Mouse (Mus musculus) fibroblast of lung, adult 2 months (primary cell): ENCODE results near the gene Stab2.

Experiments used
- DNase-seq: peaks from one replicate; pipeline ENCODE4 v3.0.0-alpha.2; 2011; ENCODE audit warnings: low read depth

Stab2 gene

GRCm38 (mm10) chr10:86890166-86890930 is 117.5 kb downstream of the Stab2 start:
- DNase-seq, result peak; percentile 26

DNA sequence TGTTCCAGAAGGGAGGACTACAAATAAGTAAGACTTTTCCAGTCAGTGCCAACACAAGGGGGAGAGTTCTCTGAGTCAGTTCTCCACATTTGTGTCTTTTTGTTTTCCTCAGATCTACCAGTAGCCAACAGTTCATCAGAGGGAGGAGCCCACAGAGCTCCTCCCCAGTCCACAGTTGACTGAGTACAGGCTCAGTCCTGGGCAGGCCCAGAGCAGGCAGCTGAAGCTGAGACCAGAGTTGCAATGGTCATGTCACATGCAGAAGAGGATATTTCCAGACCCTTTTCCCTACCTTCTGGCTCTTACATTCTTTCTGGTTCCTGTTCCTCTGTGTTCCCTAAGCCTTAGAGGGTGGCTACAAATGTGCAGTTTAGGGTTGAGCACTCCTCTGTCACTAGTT is 118.4 kb downstream of the Stab2 start:
- peak; percentile 33 for DNase-seq

DNA sequence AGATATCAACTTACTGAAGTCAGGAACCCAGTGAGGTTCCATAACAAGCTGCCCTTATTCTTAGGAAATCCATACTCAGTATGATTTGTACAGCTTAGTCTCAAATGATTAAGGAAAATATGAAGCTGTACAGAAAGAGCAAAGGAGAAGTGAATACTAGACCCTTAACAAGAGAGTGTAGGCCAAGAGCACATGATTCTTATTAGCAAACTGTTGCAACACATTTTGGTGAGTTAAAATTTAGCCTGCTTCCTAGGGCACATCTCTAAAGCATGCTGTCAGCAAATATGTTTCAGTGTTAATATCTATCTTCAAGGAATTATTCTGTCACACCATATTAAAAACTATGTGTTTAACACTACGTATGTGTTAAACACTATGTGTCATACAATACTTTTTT is 121.4 kb downstream of the Stab2 start:
- DNase-seq, result no peak

- DNase-seq, result no peak
Observed at GRCm38 (mm10) chr10:86881448-86881847, 126.4 kb downstream of the Stab2 start.

DNA sequence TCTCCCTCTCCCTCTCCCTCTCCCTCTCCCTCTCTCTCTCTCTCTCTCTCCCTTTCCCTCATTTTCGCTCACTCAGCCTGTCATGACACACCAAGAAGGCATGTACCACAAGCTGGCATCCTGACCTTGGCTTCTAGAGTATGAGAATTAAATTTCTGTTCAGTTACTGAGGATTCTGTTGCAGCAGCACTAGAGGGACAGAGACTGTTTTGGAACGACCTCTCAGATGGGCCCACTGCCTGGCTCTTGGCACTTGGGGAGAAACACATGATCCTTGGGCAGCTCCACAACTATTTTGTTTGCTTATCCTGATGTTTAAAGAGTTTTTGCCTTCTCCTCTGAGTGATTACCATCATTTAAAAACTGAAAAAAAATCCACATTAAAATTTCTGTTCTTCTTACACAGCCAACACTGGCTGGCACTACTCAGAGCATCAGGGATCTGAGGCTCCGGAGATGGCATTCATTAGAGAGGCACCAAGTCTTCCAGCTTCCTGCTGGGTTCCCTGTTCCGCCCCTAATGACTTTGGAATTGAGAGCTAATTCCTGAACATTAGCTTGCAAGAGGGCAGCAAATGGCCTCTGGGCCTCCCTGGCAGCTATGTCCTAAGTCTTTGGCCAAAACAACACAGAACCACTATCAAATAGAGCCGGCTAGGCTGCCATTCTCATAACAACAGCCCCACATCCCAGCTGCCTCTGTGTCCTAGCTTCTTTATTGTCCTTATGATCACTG is 127.6 kb downstream of the Stab2 start:
- peak; percentile 88 for DNase-seq

DNA sequence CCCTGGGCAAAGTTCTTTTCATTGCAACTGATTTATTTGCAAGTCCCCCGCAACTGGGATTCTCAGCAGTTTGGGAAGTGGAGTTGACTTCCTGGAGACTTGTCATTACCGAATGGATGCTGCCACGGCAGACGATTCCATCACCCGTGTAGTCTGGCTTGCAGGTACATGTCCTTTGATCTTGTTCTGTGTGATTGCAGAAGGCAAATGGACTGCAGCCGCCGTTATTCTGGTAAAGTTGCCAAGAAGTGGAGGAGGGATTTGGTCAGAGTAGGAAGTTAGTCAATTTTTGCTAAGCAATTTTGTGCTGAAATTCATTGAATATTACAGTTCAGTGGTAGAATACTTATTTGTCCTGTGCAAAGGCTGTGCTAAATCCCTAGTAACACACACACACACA is 129.1 kb downstream of the Stab2 start:
- DNase-seq, result peak; percentile 29

DNA sequence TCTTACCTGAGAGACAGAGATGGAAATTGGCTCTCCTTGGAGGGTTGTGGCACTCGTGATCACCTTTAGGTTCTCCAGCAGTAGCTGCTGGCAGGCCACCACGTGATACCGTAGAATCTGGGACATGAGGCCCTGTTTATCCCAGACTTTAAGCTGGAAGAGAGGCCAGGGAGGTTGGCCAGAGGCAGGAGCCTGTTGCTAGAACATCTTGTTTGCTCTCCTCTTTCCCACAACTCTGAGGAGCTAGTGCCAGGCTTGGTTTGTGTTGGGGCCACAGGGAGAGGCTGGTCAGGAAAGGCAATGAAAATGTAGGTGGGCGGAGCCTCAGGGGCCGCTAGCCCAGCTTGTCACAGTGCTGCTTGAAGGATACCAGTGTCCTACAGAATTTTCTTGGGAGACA is 135.2 kb downstream of the Stab2 start:
- no peak for DNase-seq

- no peak for DNase-seq
Observed at GRCm38 (mm10) chr10:86872121-86872520, 135.7 kb downstream of the Stab2 start.

DNA sequence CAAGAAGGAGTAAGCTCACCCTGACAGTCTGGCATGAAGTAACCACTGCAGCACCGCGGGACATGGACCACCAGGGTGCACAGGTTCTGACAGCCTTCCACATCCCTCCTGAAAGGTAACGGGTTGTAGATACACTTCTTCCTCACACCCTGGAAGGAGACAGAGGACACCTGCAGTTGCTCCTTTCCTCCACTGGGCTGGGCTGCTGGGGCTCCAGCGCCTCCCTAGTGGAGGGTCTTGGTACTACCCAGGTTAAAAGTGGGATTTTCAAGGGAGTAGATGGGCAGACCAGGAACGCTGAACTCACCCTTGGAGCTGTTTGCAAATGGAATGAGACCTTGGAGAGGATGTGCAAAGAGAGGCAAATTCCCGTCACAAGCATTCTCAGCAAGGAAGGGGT is 144.4 kb downstream of the Stab2 start:
- no peak for DNase-seq

DNA sequence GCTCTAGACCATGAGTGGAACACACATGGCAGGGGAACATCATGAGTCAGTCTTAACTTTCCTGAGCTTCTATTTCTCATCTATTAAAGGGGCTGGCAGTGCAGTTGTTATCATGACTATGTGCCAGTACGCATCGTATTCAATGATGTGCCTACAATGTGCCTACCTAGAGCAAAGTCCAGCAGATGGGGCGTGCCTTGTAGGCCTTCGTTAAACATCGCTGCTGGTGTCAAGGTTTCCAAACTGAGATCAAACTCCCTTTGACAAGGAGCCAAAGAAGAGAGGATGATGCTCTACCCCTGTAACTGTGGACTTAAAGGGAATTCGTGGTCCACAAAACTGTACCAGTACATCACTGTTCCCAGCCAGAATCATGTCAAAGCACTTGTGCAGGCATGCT is 145.3 kb downstream of the Stab2 start:
- DNase-seq, result no peak

DNA sequence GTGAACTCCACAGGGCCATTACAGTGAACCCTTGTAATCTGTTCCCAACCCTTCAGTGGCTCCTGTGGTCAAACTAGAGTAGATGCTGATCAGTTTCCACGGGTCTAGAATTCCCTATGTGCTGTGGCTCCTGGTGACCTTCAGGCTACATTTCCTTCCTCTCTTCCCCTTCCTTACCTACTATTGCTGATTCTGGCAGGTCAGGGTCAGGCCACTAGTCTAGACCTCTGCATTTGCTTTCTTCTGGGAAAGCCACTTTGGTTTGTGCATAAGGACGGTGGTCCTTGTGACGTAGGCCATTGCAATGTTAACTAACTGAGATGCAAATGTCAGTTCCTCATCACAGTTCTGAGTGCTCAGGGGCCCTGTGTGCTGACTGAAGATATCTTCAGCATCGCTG is 147.4 kb downstream of the Stab2 start:
- no peak for DNase-seq

- DNase-seq, result no peak
Observed at GRCm38 (mm10) chr10:86853433-86853832, 154.4 kb downstream of the Stab2 start.

- no peak for DNase-seq
Observed at GRCm38 (mm10) chr10:86852160-86852559, 155.7 kb downstream of the Stab2 start.

DNA sequence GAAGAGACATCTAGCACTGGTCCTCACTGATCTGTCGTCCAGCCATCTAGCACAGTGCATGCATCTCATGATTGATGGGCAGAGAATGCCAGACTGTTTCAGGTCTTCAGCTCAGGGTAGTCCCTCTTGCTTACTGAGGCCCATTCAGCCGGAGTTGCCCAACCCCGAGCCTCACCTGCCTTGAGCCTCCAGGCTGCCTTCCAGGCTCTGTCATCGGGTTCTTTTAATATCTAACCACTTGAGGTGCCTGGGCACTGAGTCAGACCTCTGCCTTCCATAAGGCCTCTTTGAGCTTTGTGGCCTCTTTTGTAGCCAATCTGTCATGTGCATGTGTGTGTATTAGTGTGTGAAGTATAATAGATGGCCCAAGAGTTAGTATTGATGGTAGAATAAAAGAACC is 158.3 kb downstream of the Stab2 start:
- peak; percentile 43 for DNase-seq

DNA sequence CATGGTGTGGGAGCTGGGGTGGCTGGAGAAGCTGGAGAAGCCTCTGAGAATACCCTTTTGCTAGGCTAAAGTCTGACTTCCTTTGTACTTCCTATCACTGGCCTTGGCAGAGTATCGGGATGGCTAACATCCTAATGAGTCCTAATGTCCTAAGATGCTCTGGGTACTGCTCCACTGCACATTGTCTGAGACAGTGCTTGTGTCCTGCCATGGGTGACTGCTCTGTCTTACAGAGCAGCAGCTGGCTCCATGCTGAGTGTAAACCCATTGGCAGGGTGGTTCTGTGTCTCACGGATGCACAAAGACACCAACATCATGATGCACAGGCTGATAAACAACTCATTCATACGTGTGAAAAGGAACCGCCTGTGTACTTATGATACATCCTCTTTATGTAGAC is 158.7 kb downstream of the Stab2 start:
- DNase-seq, result no peak

GRCm38 (mm10) chr10:86846926-86847467 is 160.8 kb downstream of the Stab2 start:
- no peak for DNase-seq

- no peak for DNase-seq
Observed at GRCm38 (mm10) chr10:86842659-86843058, 165.2 kb downstream of the Stab2 start.

DNA sequence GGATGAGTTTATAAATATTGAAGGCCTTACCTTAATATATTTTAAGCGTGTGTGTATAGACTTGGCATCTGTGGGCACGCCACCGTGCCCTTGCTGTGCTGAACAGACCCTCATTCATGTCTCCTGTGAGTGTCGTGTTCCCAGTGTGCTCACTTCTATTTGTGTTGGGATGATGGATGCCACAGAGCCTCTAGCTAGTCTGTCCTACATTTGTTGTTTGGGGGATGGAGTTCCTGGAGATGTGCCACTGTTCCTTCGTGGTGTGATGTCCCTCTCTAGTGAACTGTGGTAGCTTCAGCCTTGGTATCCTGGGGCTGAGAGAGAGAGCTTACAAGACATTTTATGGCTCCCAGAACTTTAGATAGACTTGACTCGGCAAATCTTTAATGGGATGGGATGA is 169.0 kb downstream of the Stab2 start:
- DNase-seq, result no peak

GRCm38 (mm10) chr10:86836784-86837183 is 171.0 kb downstream of the Stab2 start:
- DNase-seq, result no peak

DNA sequence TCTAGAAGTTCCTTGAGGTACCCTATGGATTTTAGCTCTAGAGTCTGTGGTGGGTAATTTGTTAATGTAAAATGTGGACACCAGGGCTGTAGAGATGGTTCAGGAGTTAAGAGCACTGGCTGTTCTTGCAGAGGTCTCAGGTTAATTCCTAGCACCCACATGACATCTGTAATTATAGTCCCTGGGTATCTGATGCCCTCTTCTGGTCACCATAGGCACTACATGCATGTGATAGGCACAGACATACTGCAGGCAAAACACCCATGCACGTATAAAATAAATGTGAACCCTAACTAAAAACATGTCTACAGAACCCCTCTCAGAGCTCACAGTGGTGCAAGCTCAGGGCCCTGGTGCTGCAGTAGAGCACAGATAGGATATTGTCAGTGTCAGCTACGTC is 178.3 kb downstream of the Stab2 start:
- DNase-seq, result no peak

GRCm38 (mm10) chr10:86828221-86829135 is 179.3 kb downstream of the Stab2 start:
- DNase-seq, result no peak

GRCm38 (mm10) chr10:86826929-86827328 is 180.9 kb downstream of the Stab2 start:
- no peak for DNase-seq
